Comparison of ENCODE assay signal across 35 mouse cellular contexts in the genomic region with DNA sequence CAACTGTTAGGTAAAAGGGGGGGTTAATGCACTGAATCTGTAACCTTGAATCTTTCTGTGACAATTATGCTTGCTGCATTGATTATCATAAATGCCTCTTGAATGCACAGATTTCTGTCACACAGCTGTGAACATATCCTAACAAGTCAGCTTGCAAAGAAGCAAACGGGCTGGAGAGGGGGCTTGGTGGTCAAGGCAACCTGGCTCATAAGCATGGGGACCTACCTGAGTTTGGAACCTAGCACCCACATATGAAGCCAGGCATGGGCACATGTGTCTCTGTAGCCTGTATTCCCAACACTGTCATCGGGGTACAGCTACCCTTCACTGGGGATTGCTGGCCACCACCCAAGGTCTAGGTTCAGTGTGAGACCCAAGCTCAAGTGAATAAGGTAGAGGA. TPM values are rescaled to one million over a fixed set of nuclear protein-coding genes. Genes with fewer than 3 reads are reported as not detected.
"Had no signal": no experiment of that assay in that cellular context is flagged by ENCODE, and none has a peak within 500 bp of the region (broad histone marks: within the 10 kb centered on the region; RNA-seq: fewer than 3 reads in every experiment).

No protein-coding gene starts in this region.

- H3K9ac ChIP-seq: heart, embryonic 12.5 days; heart, embryonic 13.5 days; heart, embryonic 15.5 days; hindbrain, embryonic 12.5 days; hindbrain, embryonic 13.5 days; hindbrain, embryonic 14.5 days; hindbrain, embryonic 15.5 days; kidney, embryonic 15.5 days had no signal

- DNase-seq: heart, postnatal 10 days; heart, postnatal 14 days; heart, postnatal 36 days; kidney, adult 11 months; kidney, adult 18-20 months; kidney, adult 2 months; kidney, adult 8-10 months; kidney, adult 9 months; kidney, postnatal 10 days; kidney, postnatal 14 days; kidney, postnatal 25 days; kidney, postnatal 36 days; kidney, postnatal 4 days; layer of hippocampus, adult 9-11 months; layer of hippocampus, postnatal 36 days had no signal

- H3K4me2 ChIP-seq: heart, embryonic 11.5 days; heart, embryonic 12.5 days; heart, embryonic 13.5 days; heart, embryonic 15.5 days; hindbrain, embryonic 12.5 days; hindbrain, embryonic 13.5 days; hindbrain, embryonic 14.5 days; hindbrain, embryonic 15.5 days; kidney, embryonic 15.5 days had no signal

- H3K27me3 ChIP-seq: heart, embryonic 12.5 days; heart, embryonic 13.5 days; heart, embryonic 15.5 days; hindbrain, embryonic 12.5 days; hindbrain, embryonic 13.5 days; hindbrain, embryonic 15.5 days; kidney, embryonic 15.5 days had no signal

- ATAC-seq: hindbrain, embryonic 16.5 days; hindbrain, postnatal 0 days; inflammation-experienced regulatory T-cells, adult 6 months; intestine, embryonic 16.5 days; intestine, postnatal 0 days had no signal

- H3K4me3 ChIP-seq: heart, embryonic 10.5 days; heart, embryonic 12.5 days; heart, embryonic 13.5 days; heart, embryonic 15.5 days; hindbrain, embryonic 10.5 days; hindbrain, embryonic 12.5 days; hindbrain, embryonic 13.5 days; hindbrain, embryonic 15.5 days; kidney, embryonic 15.5 days; layer of hippocampus, adult 2 months; left cerebral cortex, adult 2 months had no signal

- H3K27ac ChIP-seq: heart, embryonic 10.5 days; heart, embryonic 13.5 days; heart, embryonic 15.5 days; hindbrain, embryonic 10.5 days; hindbrain, embryonic 12.5 days; hindbrain, embryonic 13.5 days; hindbrain, embryonic 14.5 days; hindbrain, embryonic 15.5 days; hindbrain, postnatal 0 days; kidney, embryonic 15.5 days; kidney, postnatal 0 days; layer of hippocampus, adult 2 months; left cerebral cortex, adult 2 months had no signal

- H3K9me3 ChIP-seq: heart, embryonic 10.5 days; heart, embryonic 12.5 days; heart, embryonic 13.5 days; heart, embryonic 15.5 days; hindbrain, embryonic 10.5 days; hindbrain, embryonic 12.5 days; hindbrain, embryonic 13.5 days; hindbrain, embryonic 15.5 days; kidney, embryonic 15.5 days had no signal

- H3K36me3 ChIP-seq: heart, embryonic 15.5 days; hindbrain, embryonic 10.5 days; hindbrain, embryonic 12.5 days; hindbrain, embryonic 13.5 days; hindbrain, embryonic 15.5 days; kidney, embryonic 15.5 days had no signal

RNA-seq across cellular contexts. Expression of gene Lhfp, which starts 48.6 kb away (rescaled TPM):
- total RNA-seq: hematopoietic stem cell, adult 5-6 weeks had no signal
- polyA plus RNA-seq: inflammation-experienced regulatory T-cells, adult 6 months had no signal
